Mouse (Mus musculus): ENCODE measurements around the gene Tmem53.

Tmem53 gene

GRCm38 (mm10) chr4:117316800-117317199 lies 65.0 kb downstream of the Tmem53 start:
- no peak for DNase-seq (ENCODE audit: low spot score)

GRCm38 (mm10) chr4:117317701-117318190 lies 66.0 kb downstream of the Tmem53 start:
- DNase-seq (ENCODE audit: low spot score), result peak; percentile 41

Data from retina, embryonic 14.5 days (tissue).